Mouse (Mus musculus) telencephalon, adult 2 months (tissue): ENCODE measurements at regions not wholly inside any gene's neighbourhood (a gene's known extent, or its start where the extent isn't known, plus 50 kb on each side); places are given as distances from the start of the nearest gene placed in this dataset.
"Not testable (repeated sequence)": the region's sequence is repeated elsewhere in the genome, so short reads cannot be mapped to it uniquely, and the experiment has no call there.

Experiments
- DNase-seq: peaks from one replicate; pipeline ENCODE4 v3.0.0-alpha.2; 2011; ENCODE audit warnings: low read depth, low spot score

GRCm38 (mm10) chr6:22716864-22717557 lies 158.3 kb upstream of the Ptprz1 start:
- DNase-seq, result peak; percentile 34

GRCm38 (mm10) chr6:22716144-22716856 lies 159.0 kb upstream of the Ptprz1 start:
- DNase-seq, result peak; percentile 27

GRCm38 (mm10) chr6:22698187-22698586 lies 177.1 kb upstream of the Ptprz1 start:
- DNase-seq, result no peak

- DNase-seq, result no peak
Observed at GRCm38 (mm10) chr6:22688678-22689126, 186.6 kb upstream of the Ptprz1 start.

GRCm38 (mm10) chr6:22674586-22674929 lies 200.7 kb upstream of the Ptprz1 start:
- no peak for DNase-seq

- no peak for DNase-seq
Observed at GRCm38 (mm10) chr6:22673919-22674585, 201.2 kb upstream of the Ptprz1 start.

GRCm38 (mm10) chr6:22671524-22671923 lies 203.8 kb upstream of the Ptprz1 start:
- DNase-seq, result no peak

- no peak for DNase-seq
Observed at GRCm38 (mm10) chr6:22668190-22668975, 206.9 kb upstream of the Ptprz1 start.

GRCm38 (mm10) chr6:22657401-22657800 lies 217.9 kb upstream of the Ptprz1 start:
- DNase-seq, result not testable (repeated sequence)

GRCm38 (mm10) chr6:22640100-22640499 lies 235.2 kb upstream of the Ptprz1 start:
- no peak for DNase-seq

GRCm38 (mm10) chr6:22635141-22635540 lies 240.2 kb upstream of the Ptprz1 start:
- DNase-seq, result no peak

- no peak for DNase-seq
Observed at GRCm38 (mm10) chr6:22634740-22635139, 240.6 kb upstream of the Ptprz1 start.

- DNase-seq, result no peak
Observed at GRCm38 (mm10) chr6:22591592-22591991, 235.5 kb upstream of the Fam3c start.

- DNase-seq, result no peak
Observed at GRCm38 (mm10) chr6:22584851-22585250, 228.8 kb upstream of the Fam3c start.

- no peak for DNase-seq
Observed at GRCm38 (mm10) chr6:22572925-22573324, 216.9 kb upstream of the Fam3c start.

- no peak for DNase-seq
Observed at GRCm38 (mm10) chr6:22567891-22568290, 211.8 kb upstream of the Fam3c start.

- DNase-seq, result no peak
Observed at GRCm38 (mm10) chr6:22548296-22549245, 192.5 kb upstream of the Fam3c start.

- DNase-seq, result no peak
Observed at GRCm38 (mm10) chr6:22541603-22542002, 185.6 kb upstream of the Fam3c start.

- DNase-seq, result no peak
Observed at GRCm38 (mm10) chr6:22538254-22538653, 182.2 kb upstream of the Fam3c start.

- DNase-seq, result no peak
Observed at GRCm38 (mm10) chr6:22524384-22524783, 168.3 kb upstream of the Fam3c start.
